Mouse (Mus musculus) C2C12 (cell line): Measurements from ENCODE around the gene Slc43a3.

Experiments
- CTCF ChIP-seq: IDR thresholded peaks from one replicate; pipeline ENCODE4 v1.5.1; 2011; ENCODE audit not compliant: control insufficient read depth, insufficient read depth, insufficient read length
- FOSL1 ChIP-seq: IDR thresholded peaks from one replicate; pipeline ENCODE4 v1.8.0; 2011; ENCODE audit warnings: mild to moderate bottlenecking, low read length; ENCODE audit not compliant: poor library complexity, insufficient read depth, severe bottlenecking
- MAX ChIP-seq: IDR thresholded peaks from one replicate; pipeline ENCODE4 v1.6.1; 2011; ENCODE audit warnings: mild to moderate bottlenecking, control low read depth
- MYOD1 ChIP-seq: IDR thresholded peaks from one replicate; pipeline ENCODE4 v1.6.1; 2011; ENCODE audit warnings: low read depth; ENCODE audit not compliant: control insufficient read depth, insufficient read length
- USF1 ChIP-seq: IDR thresholded peaks from one replicate; pipeline ENCODE4 v1.6.1; 2011; ENCODE audit warnings: low read depth, mild to moderate bottlenecking, control low read depth, moderate library complexity

DNA sequence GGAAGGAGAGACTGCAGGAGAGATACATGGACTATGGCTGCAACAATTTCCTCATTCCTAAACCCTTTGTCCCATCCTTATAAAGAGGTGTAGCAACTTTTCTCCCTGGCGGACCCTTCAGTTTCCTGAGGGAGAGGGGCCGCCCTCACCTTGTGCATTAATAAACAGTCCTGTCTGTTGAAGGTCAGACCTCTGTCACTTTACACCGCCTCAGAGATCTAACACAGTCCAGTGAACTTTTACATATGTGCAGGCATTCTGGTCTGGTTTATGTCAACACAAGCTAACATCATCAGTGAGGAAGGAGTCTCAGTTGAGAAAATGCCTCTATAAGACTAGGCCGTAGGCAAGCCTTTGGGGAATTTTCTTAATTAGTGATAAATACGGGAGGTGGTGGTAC lies 22.5 kb upstream of the Slc43a3 start:
- TF ChIP-seq CTCF: no peak
- TF ChIP-seq USF1: no peak
- no peak for TF ChIP-seq MYOD1
- no peak for TF ChIP-seq MAX
- TF ChIP-seq FOSL1: no peak
